Mouse (Mus musculus): ENCODE data around the gene Cnot4. TPM values are rescaled to one million over a fixed set of nuclear protein-coding genes. Genes with fewer than 3 reads are reported as not detected.

Cnot4 gene
- polyA plus RNA-seq, 1 experiment from 2014 or later, result 25.1 TPM

DNA sequence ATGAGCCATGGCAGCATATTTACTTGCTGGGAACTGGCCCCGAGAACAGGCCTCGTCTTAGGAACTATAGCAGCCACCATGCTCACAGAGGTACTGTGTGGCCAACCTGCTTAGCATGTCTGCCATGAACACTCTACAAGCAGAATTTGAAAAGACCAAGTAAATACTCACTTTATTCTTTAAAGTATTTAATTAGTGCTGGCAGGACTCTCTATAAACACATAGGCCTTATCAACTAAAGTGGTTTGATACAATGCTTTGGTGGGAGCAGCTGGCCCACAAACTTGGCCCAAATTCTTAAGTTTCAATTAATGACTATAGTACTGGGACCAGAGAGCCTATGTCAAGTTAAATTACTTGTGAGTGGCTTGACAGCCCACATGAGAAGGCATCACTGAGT is 105.5 kb downstream of the Cnot4 start:
- H3K9me3 ChIP-seq (replicated peaks), result no peaks in the 10 kb centered on the region
- H3K4me1 ChIP-seq, result peaks cover 19% of the 10 kb centered on the region
- peaks cover 2% of the 10 kb centered on the region for H3K36me3 ChIP-seq
- H3K27ac ChIP-seq (replicated peaks), result no peak overlapping the region
- no peak for DNase-seq (ENCODE audit: low spot score)
- no peak overlapping the region for H3K4me3 ChIP-seq
- WGBS, result 91% methylated on average over 2 of the region's 2 CpGs
- no peaks in the 10 kb centered on the region for H3K27me3 ChIP-seq (ENCODE audit: low read depth, poor library complexity, severe bottlenecking)

DNA sequence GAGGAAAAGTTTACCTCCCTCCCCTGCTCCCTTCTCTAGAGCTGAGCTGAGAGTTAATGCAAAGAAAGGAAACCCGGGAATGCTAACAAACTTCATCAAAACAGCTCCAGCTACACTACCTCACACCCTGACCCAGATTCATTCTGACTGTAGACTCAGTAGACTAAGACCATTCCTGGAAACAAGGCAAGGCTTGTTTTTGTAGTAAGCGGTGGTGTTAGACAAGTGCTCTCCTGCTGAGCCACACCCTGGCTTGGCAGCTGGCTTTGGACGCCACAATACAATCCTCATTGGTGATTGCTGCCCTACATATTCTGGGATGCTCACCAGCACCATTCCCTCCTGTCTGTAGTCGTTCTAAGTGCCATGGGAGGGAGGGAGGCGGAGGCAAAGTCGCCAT is 106.3 kb downstream of the Cnot4 start:
- Histone ChIP-seq H3K4me1 (peaks cover 26% of the 10 kb centered on the region), H3K27me3 (ENCODE audit: low read depth, poor library complexity, severe bottlenecking) (no peaks in the 10 kb centered on the region), H3K4me3 (no peak overlapping the region), H3K27ac (replicated peaks) (no peak overlapping the region), H3K36me3 (peaks cover 5% of the 10 kb centered on the region), H3K9me3 (replicated peaks) (no peaks in the 10 kb centered on the region)
- 67% methylated on average over 6 of the region's 6 CpGs for WGBS
- DNase-seq (ENCODE audit: low spot score), result no peak

DNA sequence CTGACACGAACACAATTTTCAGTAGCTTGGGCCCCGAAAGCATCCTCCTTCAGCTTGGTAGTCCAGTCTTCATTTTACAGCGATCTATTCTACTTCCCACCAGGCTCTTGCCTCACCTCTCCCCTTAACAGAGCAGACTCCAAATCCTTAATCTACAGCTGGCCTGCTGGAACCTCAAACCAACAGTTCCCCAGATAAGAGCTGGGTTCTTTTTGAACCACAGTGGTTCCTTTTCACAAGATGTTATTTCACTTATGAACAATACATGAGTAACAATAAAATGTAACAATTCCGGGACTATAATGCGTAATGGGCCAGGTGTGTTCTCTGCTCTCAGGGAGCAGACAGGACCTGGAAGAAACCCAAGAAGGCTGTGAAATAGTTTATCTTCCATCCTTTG is 116.9 kb downstream of the Cnot4 start:
- Histone ChIP-seq H3K4me3 (no peak overlapping the region), H3K36me3 (peaks cover 15% of the 10 kb centered on the region), H3K27ac (replicated peaks) (no peak overlapping the region), H3K27me3 (ENCODE audit: low read depth, poor library complexity, severe bottlenecking) (no peaks in the 10 kb centered on the region), H3K4me1 (no peaks in the 10 kb centered on the region), H3K9me3 (replicated peaks) (no peaks in the 10 kb centered on the region)
- 90% methylated on average over 5 of the region's 5 CpGs for WGBS
- DNase-seq (ENCODE audit: low spot score), result no peak

DNA sequence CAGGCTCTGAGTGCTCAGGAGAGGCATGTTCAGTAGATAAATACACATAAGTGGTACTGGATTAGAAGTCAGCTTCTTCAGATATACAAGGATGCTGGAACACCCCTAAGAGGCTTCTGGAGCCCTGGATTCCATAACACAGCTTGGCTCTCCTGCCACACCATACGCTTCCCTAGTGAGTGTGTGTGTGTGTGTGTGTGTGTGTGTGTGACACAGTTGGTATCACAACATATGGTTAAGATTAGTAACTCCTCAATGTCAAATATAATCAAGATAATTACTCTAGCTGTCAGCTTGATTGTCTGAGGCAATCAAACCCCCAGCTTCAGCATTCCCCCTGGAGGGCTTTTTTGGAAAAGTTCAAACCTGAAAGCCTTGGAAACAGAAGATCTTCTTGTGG is 121.6 kb downstream of the Cnot4 start:
- H3K36me3 ChIP-seq, result 0 out of 2 replicates have a peak, but pooled peaks cover 4% of the 10 kb centered on the region
- H3K4me1 ChIP-seq, result no peaks in the 10 kb centered on the region
- H3K27me3 ChIP-seq (ENCODE audit: low read depth, poor library complexity, severe bottlenecking), result no peaks in the 10 kb centered on the region
- no peak overlapping the region for H3K4me3 ChIP-seq
- H3K9me3 ChIP-seq (replicated peaks), result no peaks in the 10 kb centered on the region
- 91% methylated on average over 1 of the region's 1 CpGs for WGBS
- no peak for DNase-seq (ENCODE audit: low spot score)
- H3K27ac ChIP-seq (replicated peaks), result no peak overlapping the region

DNA sequence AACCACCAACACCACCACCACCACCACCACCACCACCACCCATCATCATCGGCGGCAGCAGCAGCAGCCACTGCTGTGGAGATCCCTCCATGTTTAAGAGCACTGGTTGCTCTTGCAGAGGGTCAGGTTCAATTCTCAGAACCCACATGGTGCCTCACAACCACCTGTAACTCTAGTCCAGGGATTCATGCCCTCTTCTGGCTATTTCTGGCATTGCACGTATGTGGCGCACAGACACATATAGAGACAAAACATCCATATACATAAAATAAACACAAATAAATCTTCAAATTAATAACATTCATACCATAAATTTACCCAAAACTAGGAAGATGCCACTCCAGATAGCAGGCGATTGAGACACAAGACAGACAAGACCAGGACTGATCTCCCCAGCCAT is 122.8 kb downstream of the Cnot4 start:
- Histone ChIP-seq H3K27ac (replicated peaks) (no peak overlapping the region), H3K36me3 (no peaks in the 10 kb centered on the region), H3K4me3 (no peak overlapping the region), H3K4me1 (no peaks in the 10 kb centered on the region), H3K9me3 (replicated peaks) (no peaks in the 10 kb centered on the region), H3K27me3 (ENCODE audit: low read depth, poor library complexity, severe bottlenecking) (no peaks in the 10 kb centered on the region)
- no peak for DNase-seq (ENCODE audit: low spot score)
- 94% methylated on average over 5 of the region's 5 CpGs for WGBS

DNA sequence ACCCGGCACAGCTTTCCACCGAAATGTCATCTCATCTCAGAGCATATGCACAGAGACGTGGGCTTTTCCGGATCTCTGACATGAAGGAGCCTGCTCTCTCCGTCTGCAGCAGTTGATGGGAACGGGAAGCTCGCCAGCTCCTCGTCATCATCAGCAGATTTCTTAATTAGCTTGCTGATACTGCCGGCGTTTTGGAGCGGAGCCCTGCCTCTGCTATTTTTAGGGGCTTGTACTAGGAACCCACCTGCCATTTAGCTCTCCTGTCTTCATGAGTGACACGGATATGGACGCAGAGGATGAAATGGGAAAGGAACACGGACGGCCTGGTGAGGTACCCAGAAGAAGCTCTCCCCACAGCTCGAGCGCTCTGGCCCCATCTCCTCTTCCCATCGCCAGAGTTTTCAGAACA is 131.3 kb downstream of the Cnot4 start:
- DNase-seq (ENCODE audit: low spot score), result no peak
- 89% methylated on average over 18 of the region's 18 CpGs for WGBS
- Histone ChIP-seq H3K4me1 (peaks cover 8% of the 10 kb centered on the region), H3K27ac (replicated peaks) (no peak overlapping the region), H3K36me3 (no peaks in the 10 kb centered on the region), H3K27me3 (ENCODE audit: low read depth, poor library complexity, severe bottlenecking) (no peaks in the 10 kb centered on the region), H3K9me3 (replicated peaks) (no peaks in the 10 kb centered on the region; the same call in 1 of the 2 replicates), H3K4me3 (no peak overlapping the region)

DNA sequence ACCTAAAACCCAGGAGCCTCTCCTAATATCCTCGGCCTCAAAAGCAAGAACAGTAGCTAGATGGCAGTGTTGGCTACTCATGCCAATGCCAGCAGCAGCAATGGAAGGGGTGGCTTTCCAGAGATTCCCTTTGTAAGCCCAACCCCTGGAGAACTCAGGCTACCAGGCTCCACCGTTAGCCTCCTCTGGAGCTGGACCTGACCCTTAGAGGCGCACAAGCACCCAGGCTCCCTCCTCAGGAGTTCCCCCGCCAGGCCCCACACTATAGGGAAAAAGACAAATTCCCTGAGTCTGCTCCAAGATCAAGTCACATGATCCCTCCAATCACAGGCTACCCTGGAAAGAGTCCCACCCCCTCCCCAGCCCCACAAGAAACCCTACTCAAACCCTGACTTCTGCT is 134.4 kb downstream of the Cnot4 start:
- Histone ChIP-seq H3K36me3 (no peaks in the 10 kb centered on the region), H3K4me1 (peaks cover 18% of the 10 kb centered on the region), H3K27me3 (ENCODE audit: low read depth, poor library complexity, severe bottlenecking) (no peaks in the 10 kb centered on the region), H3K27ac (replicated peaks) (no peak overlapping the region), H3K9me3 (replicated peaks) (no peaks in the 10 kb centered on the region), H3K4me3 (no peak overlapping the region)
- no peak for DNase-seq (ENCODE audit: low spot score)
- WGBS, result 13% methylated on average over 4 of the region's 4 CpGs

DNA sequence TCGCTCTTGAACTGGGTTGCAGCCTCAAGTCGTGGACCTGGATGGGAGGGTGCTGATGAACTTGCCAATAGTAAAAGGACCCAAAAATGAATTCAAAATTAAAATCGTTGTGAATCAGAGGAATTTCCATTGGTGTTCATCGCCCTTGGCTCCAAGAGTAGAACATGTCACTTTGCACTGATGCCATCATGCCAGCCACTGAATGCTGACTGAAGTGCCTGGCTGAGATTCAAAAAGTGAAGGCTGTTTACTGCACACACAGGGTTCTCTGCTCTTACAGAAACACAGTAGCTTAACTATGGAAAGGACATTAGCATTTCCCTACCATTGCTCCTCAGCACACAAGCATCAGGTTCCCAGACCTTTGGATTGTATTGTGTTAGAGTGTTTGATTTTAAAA is 137.0 kb downstream of the Cnot4 start:
- no peaks in the 10 kb centered on the region for H3K36me3 ChIP-seq
- no peak for DNase-seq (ENCODE audit: low spot score)
- H3K4me3 ChIP-seq, result no peak overlapping the region
- 84% methylated on average over 4 of the region's 4 CpGs for WGBS
- no peaks in the 10 kb centered on the region for H3K27me3 ChIP-seq (ENCODE audit: low read depth, poor library complexity, severe bottlenecking)
- H3K4me1 ChIP-seq, result peaks cover 18% of the 10 kb centered on the region
- no peaks in the 10 kb centered on the region for H3K9me3 ChIP-seq (replicated peaks)
- no peak overlapping the region for H3K27ac ChIP-seq (replicated peaks)

DNA sequence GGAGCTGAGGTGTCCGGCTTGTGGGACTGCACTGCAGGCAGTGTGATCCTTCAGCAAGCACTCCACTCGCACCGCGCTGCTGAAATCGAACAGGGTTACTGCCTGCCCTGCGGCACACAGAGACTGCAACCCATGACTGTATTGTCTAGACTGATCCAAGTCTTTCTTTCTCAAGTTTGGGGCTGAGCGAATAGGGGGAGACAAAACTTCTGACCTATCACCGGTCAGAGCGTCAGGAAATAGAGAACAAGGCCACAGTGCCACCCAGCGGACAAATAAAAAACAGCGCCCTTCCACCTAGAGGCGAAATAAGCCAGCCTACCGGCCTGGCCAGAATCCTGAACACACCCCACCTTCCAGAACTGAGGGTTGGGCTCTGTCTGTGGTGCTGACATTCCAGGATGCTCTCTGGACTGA is 138.3 kb downstream of the Cnot4 start:
- peak; percentile 83 for DNase-seq (ENCODE audit: low spot score)
- Histone ChIP-seq H3K27me3 (ENCODE audit: low read depth, poor library complexity, severe bottlenecking) (no peaks in the 10 kb centered on the region), H3K9me3 (replicated peaks) (no peaks in the 10 kb centered on the region), H3K4me3 (peak overlapping the region; percentile 47), H3K27ac (replicated peaks) (peak overlapping the region; percentile 70), H3K4me1 (peaks cover 18% of the 10 kb centered on the region), H3K36me3 (no peaks in the 10 kb centered on the region)
- 6% methylated on average over 13 of the region's 13 CpGs for WGBS

DNA sequence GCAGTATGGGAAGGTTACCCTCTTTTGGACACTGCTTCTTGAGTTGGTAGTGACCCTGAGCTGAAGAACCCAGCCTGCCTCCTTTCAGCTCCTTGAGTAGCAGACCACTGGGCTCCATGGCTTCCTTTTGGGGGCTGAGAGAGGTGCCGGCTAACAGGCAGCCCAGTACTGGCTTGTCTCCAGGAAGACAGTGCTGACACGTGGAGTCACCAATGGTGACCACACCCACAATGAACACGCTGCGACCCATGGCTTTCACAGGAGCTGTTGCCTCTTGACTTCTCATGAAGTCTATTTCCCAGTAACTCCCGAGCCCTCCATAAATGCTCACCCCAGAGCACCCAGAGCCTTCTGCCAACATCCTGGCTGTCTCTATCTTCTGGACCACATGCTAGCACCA is 138.8 kb downstream of the Cnot4 start:
- 81% methylated on average over 5 of the region's 5 CpGs for WGBS
- Histone ChIP-seq H3K4me3 (peak overlapping the region; percentile 47), H3K9me3 (replicated peaks) (no peaks in the 10 kb centered on the region), H3K27ac (replicated peaks) (peak overlapping the region; percentile 70; the same call in 1 of the 2 replicates), H3K4me1 (peaks cover 18% of the 10 kb centered on the region), H3K27me3 (ENCODE audit: low read depth, poor library complexity, severe bottlenecking) (no peaks in the 10 kb centered on the region), H3K36me3 (no peaks in the 10 kb centered on the region)
- no peak for DNase-seq (ENCODE audit: low spot score)

DNA sequence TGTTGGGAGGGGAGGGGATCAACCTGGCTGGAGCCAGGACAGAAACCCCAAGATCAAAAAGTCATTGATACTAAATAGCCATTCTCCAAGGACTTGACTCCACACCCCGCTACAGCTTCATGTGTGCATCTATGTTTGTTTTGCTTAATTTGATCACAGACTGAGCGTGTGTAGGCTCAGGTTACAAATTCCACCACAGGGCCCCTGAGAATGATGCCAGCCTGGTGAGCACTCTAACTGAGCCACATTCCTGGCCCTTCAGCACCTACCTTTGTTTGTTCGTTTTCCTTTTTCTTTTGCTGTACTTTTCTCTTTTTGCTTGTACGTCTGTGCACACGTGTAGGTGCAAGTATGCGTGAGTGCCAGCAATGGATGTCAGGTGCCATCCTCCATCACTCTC is 144.3 kb downstream of the Cnot4 start:
- H3K4me1 ChIP-seq, result peaks cover 21% of the 10 kb centered on the region
- peaks cover 22% of the 10 kb centered on the region for H3K27me3 ChIP-seq (ENCODE audit: low read depth, poor library complexity, severe bottlenecking)
- no peaks in the 10 kb centered on the region for H3K36me3 ChIP-seq
- no peak for DNase-seq (ENCODE audit: low spot score)
- WGBS, result 72% methylated on average over 6 of the region's 6 CpGs
- H3K27ac ChIP-seq (replicated peaks), result no peak overlapping the region
- H3K4me3 ChIP-seq, result no peak overlapping the region
- no peaks in the 10 kb centered on the region for H3K9me3 ChIP-seq (replicated peaks)

DNA sequence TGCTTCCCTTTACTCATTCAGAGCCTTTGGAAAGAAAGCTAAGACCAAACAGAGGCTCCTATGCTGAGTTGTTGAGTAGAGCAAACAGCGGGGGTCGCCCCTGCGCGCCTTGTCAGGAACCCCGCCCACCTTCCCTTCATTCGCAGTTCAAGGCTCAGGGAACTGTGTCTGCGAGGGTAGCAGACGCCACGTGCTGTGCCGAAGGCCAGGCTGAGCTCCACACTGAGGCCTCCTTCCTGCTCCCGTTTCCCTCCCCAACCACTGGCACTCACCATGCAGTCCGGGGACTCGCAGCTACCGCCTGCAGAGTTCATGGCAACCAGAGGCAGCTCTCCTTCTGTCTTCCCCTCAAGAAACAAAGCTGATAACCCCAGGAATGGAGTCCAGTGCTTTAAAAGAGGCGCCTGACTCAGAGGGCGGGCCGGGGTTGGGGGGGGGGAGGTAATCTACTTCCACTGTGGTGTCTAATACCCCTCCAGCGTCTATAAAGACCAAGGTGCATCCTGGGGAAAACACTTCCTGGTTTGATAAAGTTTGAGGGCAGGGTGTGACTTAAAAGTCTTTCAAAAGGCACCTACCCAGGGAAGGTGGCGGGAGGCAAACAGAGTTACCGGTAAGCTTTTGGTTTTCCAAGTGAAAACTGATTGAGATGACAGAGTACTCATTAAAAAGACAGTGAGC is 145.3 kb downstream of the Cnot4 start, which contains the start of gene Slc23a4:
Gene Slc23a4, minus strand, starts transcription at position 324 of the 681 bp plus-strand sequence.
- DNase-seq (ENCODE audit: low spot score), result peak; percentile 36

DNA sequence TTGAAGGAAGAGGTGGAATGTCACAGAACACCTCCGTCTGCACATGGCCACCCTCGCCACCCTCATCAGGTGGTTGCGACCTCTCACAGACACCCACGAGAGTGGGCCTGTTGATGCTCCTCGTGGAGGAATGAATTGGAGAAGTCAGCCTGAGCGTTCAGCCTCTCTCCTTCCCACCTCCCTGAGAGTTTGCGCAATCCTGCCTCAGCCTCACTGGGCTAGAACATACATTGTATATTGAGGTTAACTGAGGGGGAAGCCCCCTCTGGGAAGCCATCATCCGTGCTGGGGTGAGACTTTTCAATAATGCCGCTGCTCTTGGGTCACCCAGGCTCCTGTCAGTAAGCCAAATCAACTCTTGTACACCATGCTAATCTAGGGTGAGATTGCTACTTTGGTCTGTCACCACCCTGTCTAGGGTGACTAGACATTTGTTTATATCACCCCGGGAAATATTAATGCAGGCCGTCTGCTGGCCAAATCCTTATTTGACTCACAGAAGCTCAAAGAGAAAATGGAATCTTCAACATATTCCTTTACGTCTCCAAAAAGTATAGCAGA is 146.4 kb downstream of the Cnot4 start:
- H3K36me3 ChIP-seq, result no peaks in the 10 kb centered on the region
- DNase-seq (ENCODE audit: low spot score), result no peak

More for the DNA sequence above, 145.3 kb downstream of the Cnot4 start, which contains the start of gene Slc23a4:
- peaks cover 22% of the 10 kb centered on the region for H3K27me3 ChIP-seq (ENCODE audit: low read depth, poor library complexity, severe bottlenecking)
- H3K9me3 ChIP-seq (replicated peaks), result no peaks in the 10 kb centered on the region
- peak within 1 kb of the TSS; percentile 34 for H3K4me3 ChIP-seq
- peaks cover 21% of the 10 kb centered on the region for H3K4me1 ChIP-seq
- no peaks in the 10 kb centered on the region for H3K36me3 ChIP-seq
- 11% methylated on average over 20 of the region's 20 CpGs for WGBS
- peak within 1 kb of the TSS; percentile 64; the same call in 1 of the 2 replicates for H3K27ac ChIP-seq (replicated peaks)

More for the DNA sequence above, 146.4 kb downstream of the Cnot4 start:
- Histone ChIP-seq H3K27me3 (ENCODE audit: low read depth, poor library complexity, severe bottlenecking) (peaks cover 22% of the 10 kb centered on the region), H3K4me1 (peaks cover 21% of the 10 kb centered on the region), H3K9me3 (replicated peaks) (no peaks in the 10 kb centered on the region), H3K4me3 (no peak overlapping the region), H3K27ac (replicated peaks) (no peak overlapping the region)
- 85% methylated on average over 12 of the region's 12 CpGs for WGBS

Measured in midbrain, embryonic 10.5 days (tissue).